Mouse (Mus musculus): ENCODE data around the gene Dph1.
"Not testable (repeated sequence)": the region's sequence is repeated elsewhere in the genome, so short reads cannot be mapped to it uniquely, and the experiment has no call there.

GRCm38 (mm10) chr11:75174574-75174973 is 16.5 kb downstream of the Dph1 start:
- TF ChIP-seq CTCF, EP300 (IDR thresholded peaks at IDR 0.05; ENCODE audit: low read depth): not testable (repeated sequence)

Measured in heart, postnatal 0 days (tissue).